Mouse (Mus musculus) adrenal gland, postnatal 25 days (tissue): Measurements from ENCODE around the gene Aspm. TPM values are rescaled to one million over a fixed set of nuclear protein-coding genes. Genes with fewer than 3 reads are reported as not detected.

Experiments
- DNase-seq: peaks from one replicate; pipeline ENCODE4 v3.0.0; 2021; ENCODE audit warnings: mixed read lengths
- total RNA-seq: library from RNA; stranded (reverse); gene quantifications from 2 replicates; pipeline ENCODE4 v1.2.3, GENCODE M21; 2021

The Aspm gene
- total RNA-seq, 1 experiment from 2014 or later, result 3.5 TPM

DNA sequence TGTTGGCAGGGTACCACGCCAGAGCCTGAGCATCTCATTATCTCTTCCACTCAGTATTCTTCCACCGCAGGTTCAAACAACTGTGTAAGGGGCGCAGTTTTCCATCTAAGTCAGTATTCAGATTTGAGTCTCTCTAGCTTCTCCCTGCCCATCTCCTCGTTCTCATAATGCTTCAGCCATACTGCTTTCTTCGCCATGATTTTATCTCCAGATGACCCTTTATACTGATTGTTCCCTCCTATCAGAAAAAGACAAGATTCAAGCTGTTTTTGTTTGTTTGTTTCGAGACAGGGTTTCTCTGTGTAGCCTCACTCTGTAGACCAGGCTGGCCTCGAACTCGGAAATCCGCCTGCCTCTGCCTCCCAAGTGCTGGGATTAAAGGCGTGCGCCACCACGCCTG lies 60.0 kb downstream of the Aspm start:
- DNase-seq, result no peak

Other genes starting within 250 kb of the Aspm start
- not detected in 2 replicates for gene Crb1, start 77.7 kb upstream of the Aspm start, total RNA-seq
- gene Zbtb41, start 32.5 kb upstream of the Aspm start, total RNA-seq, result 41.2 and 46.2 TPM in 2 replicates
- gene F13b, start 46.9 kb downstream of the Aspm start, total RNA-seq, result 3.2 TPM in 1 of 2 replicates, not detected in the other
- 1.7 TPM in 1 of 2 replicates, not detected in the other for gene Cfhr1, start 105.5 kb downstream of the Aspm start, total RNA-seq